Mouse (Mus musculus): Measurements from ENCODE around the gene Slc9a9. TPM values are rescaled to one million over a fixed set of nuclear protein-coding genes. Genes with fewer than 3 reads are reported as not detected.

Slc9a9 gene
- polyA plus RNA-seq, 1 experiment from 2014 or later, result 8.6 TPM

- ATAC-seq (ENCODE audit: low FRiP score, low read depth), result no peak
- no peak overlapping the region for H3K27ac ChIP-seq
- H3K9ac ChIP-seq, result no peak overlapping the region
- H3K4me2 ChIP-seq (replicated peaks), result no peak overlapping the region
- no peaks in the 10 kb centered on the region for H3K27me3 ChIP-seq (replicated peaks)
- no peaks in the 10 kb centered on the region for H3K36me3 ChIP-seq
- no peaks in the 10 kb centered on the region for H3K4me1 ChIP-seq
- H3K4me3 ChIP-seq, result no peak overlapping the region
- WGBS, result 82% methylated on average over 8 of the region's 8 CpGs
- H3K9me3 ChIP-seq, result no peaks in the 10 kb centered on the region
Measured at GRCm38 (mm10) chr9:95158916-95159315, 489.2 kb downstream of the Slc9a9 start.

GRCm38 (mm10) chr9:95160575-95161300 lies 491.0 kb downstream of the Slc9a9 start:
- Histone ChIP-seq H3K36me3 (no peaks in the 10 kb centered on the region), H3K9me3 (no peaks in the 10 kb centered on the region), H3K4me2 (replicated peaks) (no peak overlapping the region), H3K4me3 (no peak overlapping the region), H3K27me3 (replicated peaks) (no peaks in the 10 kb centered on the region), H3K27ac (no peak overlapping the region), H3K4me1 (no peaks in the 10 kb centered on the region), H3K9ac (no peak overlapping the region)
- no peak for ATAC-seq (ENCODE audit: low FRiP score, low read depth)
- WGBS, result 87% methylated on average over 7 of the region's 7 CpGs

- H3K27me3 ChIP-seq (replicated peaks), result no peaks in the 10 kb centered on the region
- H3K9ac ChIP-seq, result no peak overlapping the region
- no peak overlapping the region for H3K4me3 ChIP-seq
- no peak overlapping the region for H3K27ac ChIP-seq
- no peak overlapping the region for H3K4me2 ChIP-seq (replicated peaks)
- H3K9me3 ChIP-seq, result no peaks in the 10 kb centered on the region
- no peaks in the 10 kb centered on the region for H3K36me3 ChIP-seq
- WGBS, result 85% methylated on average over 2 of the region's 2 CpGs
- no peak for ATAC-seq (ENCODE audit: low FRiP score, low read depth)
- H3K4me1 ChIP-seq, result no peaks in the 10 kb centered on the region
Measured at GRCm38 (mm10) chr9:95161699-95162098, 492.0 kb downstream of the Slc9a9 start.

GRCm38 (mm10) chr9:95166224-95166623 lies 496.5 kb downstream of the Slc9a9 start:
- Histone ChIP-seq H3K4me3 (no peak overlapping the region), H3K27me3 (replicated peaks) (no peaks in the 10 kb centered on the region), H3K36me3 (no peaks in the 10 kb centered on the region), H3K9me3 (no peaks in the 10 kb centered on the region), H3K4me2 (replicated peaks) (no peak overlapping the region), H3K9ac (no peak overlapping the region), H3K27ac (no peak overlapping the region), H3K4me1 (no peaks in the 10 kb centered on the region)
- 82% methylated on average over 4 of the region's 4 CpGs for WGBS
- ATAC-seq (ENCODE audit: low FRiP score, low read depth), result no peak

GRCm38 (mm10) chr9:95167806-95168205 lies 498.1 kb downstream of the Slc9a9 start:
- Histone ChIP-seq H3K9me3 (no peaks in the 10 kb centered on the region), H3K4me3 (no peak overlapping the region), H3K4me2 (replicated peaks) (no peak overlapping the region), H3K27me3 (replicated peaks) (no peaks in the 10 kb centered on the region), H3K9ac (no peak overlapping the region), H3K4me1 (no peaks in the 10 kb centered on the region), H3K36me3 (no peaks in the 10 kb centered on the region), H3K27ac (no peak overlapping the region)
- ATAC-seq (ENCODE audit: low FRiP score, low read depth), result no peak
- WGBS, result 88% methylated on average over 1 of the region's 1 CpGs

GRCm38 (mm10) chr9:95168487-95169008 lies 498.8 kb downstream of the Slc9a9 start:
- H3K4me1 ChIP-seq, result no peaks in the 10 kb centered on the region
- no peak for ATAC-seq (ENCODE audit: low FRiP score, low read depth)
- H3K27ac ChIP-seq, result no peak overlapping the region
- H3K27me3 ChIP-seq (replicated peaks), result no peaks in the 10 kb centered on the region
- no peak overlapping the region for H3K4me3 ChIP-seq
- H3K4me2 ChIP-seq (replicated peaks), result no peak overlapping the region
- no peaks in the 10 kb centered on the region for H3K36me3 ChIP-seq
- WGBS, result 90% methylated on average over 13 of the region's 13 CpGs
- no peak overlapping the region for H3K9ac ChIP-seq
- no peaks in the 10 kb centered on the region for H3K9me3 ChIP-seq

GRCm38 (mm10) chr9:95178170-95178569 lies 508.5 kb downstream of the Slc9a9 start:
- WGBS, result 89% methylated on average over 3 of the region's 3 CpGs

GRCm38 (mm10) chr9:95180005-95180404 lies 510.3 kb downstream of the Slc9a9 start:
- no peak for ATAC-seq (ENCODE audit: low FRiP score, low read depth)
- 74% methylated on average over 2 of the region's 2 CpGs for WGBS
- no peaks in the 10 kb centered on the region for H3K36me3 ChIP-seq

More at GRCm38 (mm10) chr9:95178170-95178569, 508.5 kb downstream of the Slc9a9 start:
- no peaks in the 10 kb centered on the region for H3K9me3 ChIP-seq
- no peak for ATAC-seq (ENCODE audit: low FRiP score, low read depth)
- no peak overlapping the region for H3K4me2 ChIP-seq (replicated peaks)
- H3K27ac ChIP-seq, result no peak overlapping the region
- peaks cover 10% of the 10 kb centered on the region for H3K4me1 ChIP-seq
- H3K4me3 ChIP-seq, result no peak overlapping the region
- no peaks in the 10 kb centered on the region for H3K27me3 ChIP-seq (replicated peaks)
- H3K9ac ChIP-seq, result no peak overlapping the region
- no peaks in the 10 kb centered on the region for H3K36me3 ChIP-seq

GRCm38 (mm10) chr9:95180569-95180968 lies 510.9 kb downstream of the Slc9a9 start:
- no peak overlapping the region for H3K9ac ChIP-seq
- no peak overlapping the region for H3K27ac ChIP-seq
- H3K27me3 ChIP-seq (replicated peaks), result no peaks in the 10 kb centered on the region
- no peak overlapping the region for H3K4me2 ChIP-seq (replicated peaks)
- H3K36me3 ChIP-seq, result no peaks in the 10 kb centered on the region
- H3K4me3 ChIP-seq, result no peak overlapping the region
- no peaks in the 10 kb centered on the region for H3K9me3 ChIP-seq
- 81% methylated on average over 4 of the region's 4 CpGs for WGBS
- no peak for ATAC-seq (ENCODE audit: low FRiP score, low read depth)
- H3K4me1 ChIP-seq, result peaks cover 10% of the 10 kb centered on the region

More at GRCm38 (mm10) chr9:95180005-95180404, 510.3 kb downstream of the Slc9a9 start:
- Histone ChIP-seq H3K9ac (no peak overlapping the region), H3K4me3 (no peak overlapping the region), H3K9me3 (no peaks in the 10 kb centered on the region), H3K27me3 (replicated peaks) (no peaks in the 10 kb centered on the region), H3K4me1 (peaks cover 10% of the 10 kb centered on the region), H3K27ac (no peak overlapping the region), H3K4me2 (replicated peaks) (no peak overlapping the region)

- H3K27me3 ChIP-seq (replicated peaks), result no peaks in the 10 kb centered on the region
- no peak overlapping the region for H3K4me2 ChIP-seq (replicated peaks)
- 59% methylated on average over 13 of the region's 13 CpGs for WGBS
- ATAC-seq (ENCODE audit: low FRiP score, low read depth), result peak; percentile 67
- no peaks in the 10 kb centered on the region for H3K9me3 ChIP-seq
- H3K9ac ChIP-seq, result no peak overlapping the region
- no peak overlapping the region for H3K27ac ChIP-seq
- peaks cover 10% of the 10 kb centered on the region for H3K4me1 ChIP-seq
- no peaks in the 10 kb centered on the region for H3K36me3 ChIP-seq
- no peak overlapping the region for H3K4me3 ChIP-seq
Measured at GRCm38 (mm10) chr9:95181241-95182043, 511.7 kb downstream of the Slc9a9 start.

GRCm38 (mm10) chr9:95182272-95182671 lies 512.6 kb downstream of the Slc9a9 start:
- Histone ChIP-seq H3K4me3 (no peak overlapping the region), H3K27ac (no peak overlapping the region), H3K27me3 (replicated peaks) (no peaks in the 10 kb centered on the region), H3K36me3 (no peaks in the 10 kb centered on the region), H3K4me1 (peaks cover 10% of the 10 kb centered on the region), H3K9me3 (no peaks in the 10 kb centered on the region), H3K9ac (no peak overlapping the region), H3K4me2 (replicated peaks) (no peak overlapping the region)
- no peak for ATAC-seq (ENCODE audit: low FRiP score, low read depth)
- 95% methylated on average over 7 of the region's 7 CpGs for WGBS

GRCm38 (mm10) chr9:95184453-95184852 lies 514.7 kb downstream of the Slc9a9 start:
- WGBS, result 78% methylated on average over 5 of the region's 5 CpGs
- no peak overlapping the region for H3K9ac ChIP-seq
- no peak for ATAC-seq (ENCODE audit: low FRiP score, low read depth)
- no peaks in the 10 kb centered on the region for H3K36me3 ChIP-seq
- no peak overlapping the region for H3K27ac ChIP-seq
- no peaks in the 10 kb centered on the region for H3K27me3 ChIP-seq (replicated peaks)
- no peak overlapping the region for H3K4me3 ChIP-seq
- no peak overlapping the region for H3K4me2 ChIP-seq (replicated peaks)
- peaks cover 10% of the 10 kb centered on the region for H3K4me1 ChIP-seq
- no peaks in the 10 kb centered on the region for H3K9me3 ChIP-seq
